Mouse (Mus musculus) MEL-GATA-1-ER (cell line): ENCODE results near the gene Nr1i2.

Experiments
- DNase-seq: peaks from one replicate; pipeline ENCODE4 v3.0.0-alpha.2; 2012; ENCODE audit warnings: low read depth; ENCODE audit errors: extremely low read depth

The Nr1i2 gene

DNA sequence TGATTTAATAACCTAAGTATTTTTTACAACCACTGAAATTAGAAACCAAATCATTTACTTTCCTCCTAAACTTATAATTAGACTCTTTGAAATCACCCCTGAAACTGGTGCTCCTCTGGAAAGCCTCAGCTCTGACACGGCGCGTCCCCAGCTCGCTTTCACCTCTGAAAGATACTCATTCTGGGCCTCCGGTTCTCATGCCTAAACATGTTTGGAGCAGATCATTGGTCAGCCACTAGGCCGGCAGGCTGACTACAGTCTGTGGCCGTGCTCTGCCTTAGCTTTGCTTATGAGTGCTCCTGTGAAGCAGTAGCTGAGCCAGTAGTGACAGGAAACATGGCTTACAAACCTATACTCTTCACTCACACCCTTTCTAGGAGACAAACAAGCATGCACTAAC is 89.4 kb downstream of the Nr1i2 start:
- DNase-seq = no peak
